Mouse (Mus musculus): ENCODE results near the gene Cacna1a. TPM values are rescaled to one million over a fixed set of nuclear protein-coding genes. Genes with fewer than 3 reads are reported as not detected.

Cacna1a gene
- polyA plus RNA-seq, 1 experiment, result 80.8 TPM

- TF ChIP-seq POLR2A (IDR thresholded peaks at IDR 0.05; ENCODE audit: borderline replicate concordance, extremely low read depth, insufficient read depth, insufficient read length, poor library complexity, severe bottlenecking) (peak; percentile 22; the same call in 1 of the 2 replicates), CTCF (IDR thresholded peaks at IDR 0.05; ENCODE audit: borderline replicate concordance, extremely low read depth, insufficient read depth, insufficient read length) (no peak)
- DNase-seq (ENCODE audit: low read depth), result peak; percentile 91
These were observed 25.9 kb downstream of the Cacna1a start for GRCm38 (mm10) chr8:84413886-84414851.

- DNase-seq (ENCODE audit: low read depth), result no peak
- TF ChIP-seq CTCF (IDR thresholded peaks at IDR 0.05; ENCODE audit: borderline replicate concordance, extremely low read depth, insufficient read depth, insufficient read length) (no peak), POLR2A (IDR thresholded peaks at IDR 0.05; ENCODE audit: borderline replicate concordance, extremely low read depth, insufficient read depth, insufficient read length, poor library complexity, severe bottlenecking) (no peak)
These were observed 26.7 kb downstream of the Cacna1a start for GRCm38 (mm10) chr8:84414918-84415317.

GRCm38 (mm10) chr8:84415378-84415898 is 27.2 kb downstream of the Cacna1a start:
- DNase-seq (ENCODE audit: low read depth), result peak; percentile 66
- TF ChIP-seq POLR2A (IDR thresholded peaks at IDR 0.05; ENCODE audit: borderline replicate concordance, extremely low read depth, insufficient read depth, insufficient read length, poor library complexity, severe bottlenecking) (no peak), CTCF (IDR thresholded peaks at IDR 0.05; ENCODE audit: borderline replicate concordance, extremely low read depth, insufficient read depth, insufficient read length) (no peak)

GRCm38 (mm10) chr8:84416041-84416440 is 27.8 kb downstream of the Cacna1a start:
- TF ChIP-seq CTCF (IDR thresholded peaks at IDR 0.05; ENCODE audit: borderline replicate concordance, extremely low read depth, insufficient read depth, insufficient read length), result no peak
- TF ChIP-seq POLR2A (IDR thresholded peaks at IDR 0.05; ENCODE audit: borderline replicate concordance, extremely low read depth, insufficient read depth, insufficient read length, poor library complexity, severe bottlenecking), result no peak; the same call in 1 of the 2 replicates
- peak; percentile 48 for DNase-seq (ENCODE audit: low read depth)

GRCm38 (mm10) chr8:84416915-84417314 is 28.7 kb downstream of the Cacna1a start:
- DNase-seq (ENCODE audit: low read depth), result no peak
- TF ChIP-seq POLR2A (IDR thresholded peaks at IDR 0.05; ENCODE audit: borderline replicate concordance, extremely low read depth, insufficient read depth, insufficient read length, poor library complexity, severe bottlenecking), result no peak
- no peak for TF ChIP-seq CTCF (IDR thresholded peaks at IDR 0.05; ENCODE audit: borderline replicate concordance, extremely low read depth, insufficient read depth, insufficient read length)

GRCm38 (mm10) chr8:84417840-84418239 is 29.6 kb downstream of the Cacna1a start:
- TF ChIP-seq POLR2A (IDR thresholded peaks at IDR 0.05; ENCODE audit: borderline replicate concordance, extremely low read depth, insufficient read depth, insufficient read length, poor library complexity, severe bottlenecking) (no peak), CTCF (IDR thresholded peaks at IDR 0.05; ENCODE audit: borderline replicate concordance, extremely low read depth, insufficient read depth, insufficient read length) (no peak)
- DNase-seq (ENCODE audit: low read depth), result no peak

GRCm38 (mm10) chr8:84424426-84424825 is 36.2 kb downstream of the Cacna1a start:
- TF ChIP-seq CTCF (IDR thresholded peaks at IDR 0.05; ENCODE audit: borderline replicate concordance, extremely low read depth, insufficient read depth, insufficient read length) (no peak), POLR2A (IDR thresholded peaks at IDR 0.05; ENCODE audit: borderline replicate concordance, extremely low read depth, insufficient read depth, insufficient read length, poor library complexity, severe bottlenecking) (no peak)
- DNase-seq (ENCODE audit: low read depth), result no peak

GRCm38 (mm10) chr8:84426087-84426486 is 37.8 kb downstream of the Cacna1a start:
- no peak for DNase-seq (ENCODE audit: low read depth)

GRCm38 (mm10) chr8:84426582-84426981 is 38.3 kb downstream of the Cacna1a start:
- TF ChIP-seq POLR2A (IDR thresholded peaks at IDR 0.05; ENCODE audit: borderline replicate concordance, extremely low read depth, insufficient read depth, insufficient read length, poor library complexity, severe bottlenecking) (no peak), CTCF (IDR thresholded peaks at IDR 0.05; ENCODE audit: borderline replicate concordance, extremely low read depth, insufficient read depth, insufficient read length) (no peak)

More at GRCm38 (mm10) chr8:84426087-84426486, 37.8 kb downstream of the Cacna1a start:
- TF ChIP-seq POLR2A (IDR thresholded peaks at IDR 0.05; ENCODE audit: borderline replicate concordance, extremely low read depth, insufficient read depth, insufficient read length, poor library complexity, severe bottlenecking) (no peak), CTCF (IDR thresholded peaks at IDR 0.05; ENCODE audit: borderline replicate concordance, extremely low read depth, insufficient read depth, insufficient read length) (no peak)

GRCm38 (mm10) chr8:84428034-84428433 is 39.8 kb downstream of the Cacna1a start:
- no peak for DNase-seq (ENCODE audit: low read depth)
- no peak for TF ChIP-seq POLR2A (IDR thresholded peaks at IDR 0.05; ENCODE audit: borderline replicate concordance, extremely low read depth, insufficient read depth, insufficient read length, poor library complexity, severe bottlenecking)
- no peak for TF ChIP-seq CTCF (IDR thresholded peaks at IDR 0.05; ENCODE audit: borderline replicate concordance, extremely low read depth, insufficient read depth, insufficient read length)

More at GRCm38 (mm10) chr8:84426582-84426981, 38.3 kb downstream of the Cacna1a start:
- DNase-seq (ENCODE audit: low read depth), result no peak

GRCm38 (mm10) chr8:84429014-84429413 is 40.8 kb downstream of the Cacna1a start:
- TF ChIP-seq POLR2A (IDR thresholded peaks at IDR 0.05; ENCODE audit: borderline replicate concordance, extremely low read depth, insufficient read depth, insufficient read length, poor library complexity, severe bottlenecking), result no peak
- TF ChIP-seq CTCF (IDR thresholded peaks at IDR 0.05; ENCODE audit: borderline replicate concordance, extremely low read depth, insufficient read depth, insufficient read length), result no peak
- no peak for DNase-seq (ENCODE audit: low read depth)
